Mouse (Mus musculus) adrenal gland (tissue): ENCODE data around the gene Xiap.
"Not testable (repeated sequence)": the region's sequence is repeated elsewhere in the genome, so short reads cannot be mapped to it uniquely, and the experiment has no call there.

Experiments used
- intact Hi-C: fragments of 180-260 bp; cut with DNase I; formaldehyde crosslinking; loops from one replicate; pipeline ENCODE4 v1.15.1; 2025
- long read RNA-seq, 2 experiments: library from polyadenylated mRNA; unstranded; transcript quantifications; one replicate each; pipeline ENCODE4 v2.0.0; 2020; ENCODE audit warnings: borderline replicate concordance in 1 of 2; ENCODE audit not compliant: insufficient replicate concordance in 1 of 2

Gene Xiap
- long read RNA-seq, experiment 1, partial matches to known transcripts: 0 of 5 reads
- long read RNA-seq, experiment 1, other reads (novel, unspliced or antisense): 5 of 5 reads
- long read RNA-seq, experiment 2, partial matches to known transcripts: 0 of 5 reads
- long read RNA-seq, experiment 2, other reads (novel, unspliced or antisense): 5 of 5 reads

DNA sequence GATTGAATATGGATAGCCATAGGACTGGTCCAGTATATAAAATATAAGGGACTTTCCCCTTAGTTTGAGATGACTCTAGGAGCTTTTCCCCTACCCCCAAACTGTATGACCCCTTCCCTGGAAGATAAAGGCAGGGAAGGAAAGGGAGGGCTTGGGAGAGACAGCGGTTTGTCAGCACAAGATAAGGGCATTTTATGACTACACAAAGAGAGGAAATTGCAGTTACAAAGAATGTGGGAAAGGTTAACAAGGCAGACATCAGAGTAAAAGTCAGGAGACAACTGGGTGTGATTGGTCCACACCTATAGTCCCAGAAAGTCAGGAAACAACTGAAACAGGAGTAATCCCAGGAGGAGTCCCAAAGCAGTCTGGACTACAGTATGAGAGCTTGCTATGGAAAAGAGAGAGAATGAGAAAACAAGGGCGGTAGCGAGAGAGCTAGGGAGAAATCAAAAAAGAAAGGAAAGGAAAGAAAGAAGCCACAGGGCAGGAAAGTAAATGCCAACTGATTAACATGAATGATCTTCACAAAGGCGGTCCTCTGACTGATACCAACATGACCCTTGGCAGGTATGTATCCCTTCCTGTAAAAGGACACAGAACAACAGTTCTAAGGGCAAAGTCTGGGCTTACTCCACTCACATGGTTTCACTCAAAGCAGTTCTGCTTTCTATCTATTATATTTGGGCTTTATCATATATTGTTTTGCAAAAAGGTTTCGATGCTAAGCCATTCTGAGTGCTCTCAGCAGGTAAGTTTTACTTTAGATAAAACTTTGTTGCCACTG is at the start of gene Xiap:
Gene Xiap (plus strand): TSS at position 398 of the 787 bp plus-strand sequence.
- intact Hi-C loops: no loop called here

DNA sequence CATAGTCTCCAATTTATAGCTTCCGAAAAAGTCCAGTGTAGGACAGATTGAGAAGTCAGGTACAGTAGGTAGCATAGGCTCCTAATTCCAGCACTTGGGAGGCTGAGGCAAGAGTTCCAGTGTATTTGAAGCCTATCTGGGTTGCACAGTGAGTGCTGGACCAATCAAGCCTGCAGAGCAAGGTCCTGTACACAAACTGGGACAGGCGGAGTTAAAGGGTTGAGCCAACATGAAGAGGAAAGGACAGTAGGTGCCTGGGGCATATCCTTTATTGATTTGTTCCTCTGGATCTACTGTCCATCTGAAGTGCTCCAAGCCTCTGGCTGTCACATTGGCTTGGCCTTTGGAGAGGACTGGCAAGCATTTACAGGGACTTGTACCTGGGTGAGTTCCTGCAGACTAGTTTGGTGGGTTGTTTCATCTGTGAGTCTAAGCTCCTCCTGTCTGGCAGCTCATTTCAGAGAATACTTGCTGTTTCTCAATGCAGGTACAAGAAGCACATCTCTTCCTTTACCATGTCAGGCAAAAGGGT is 46.7 kb upstream of the Xiap start:
- intact Hi-C loops: no loop called here

DNA sequence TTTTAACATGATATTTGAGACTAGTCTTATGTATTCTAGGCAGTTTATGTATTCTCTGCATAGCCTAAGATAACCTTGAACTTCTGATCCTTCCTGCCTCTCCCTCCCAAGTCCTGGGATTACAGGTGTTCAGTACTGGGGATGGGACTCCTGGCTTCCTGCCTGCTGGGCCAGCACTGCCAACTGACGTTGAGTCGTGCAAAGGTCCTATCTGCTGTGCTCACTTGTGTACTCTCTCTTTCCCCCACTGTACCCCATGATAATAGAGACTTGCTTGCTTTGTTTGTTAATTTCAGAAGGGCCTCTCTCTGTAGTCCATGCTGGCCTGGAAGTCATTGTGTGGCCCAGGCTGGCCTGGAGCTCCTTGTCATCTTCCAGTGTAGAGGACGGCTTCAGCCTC is 45.7 kb upstream of the Xiap start:
- intact Hi-C loops: no loop called here

DNA sequence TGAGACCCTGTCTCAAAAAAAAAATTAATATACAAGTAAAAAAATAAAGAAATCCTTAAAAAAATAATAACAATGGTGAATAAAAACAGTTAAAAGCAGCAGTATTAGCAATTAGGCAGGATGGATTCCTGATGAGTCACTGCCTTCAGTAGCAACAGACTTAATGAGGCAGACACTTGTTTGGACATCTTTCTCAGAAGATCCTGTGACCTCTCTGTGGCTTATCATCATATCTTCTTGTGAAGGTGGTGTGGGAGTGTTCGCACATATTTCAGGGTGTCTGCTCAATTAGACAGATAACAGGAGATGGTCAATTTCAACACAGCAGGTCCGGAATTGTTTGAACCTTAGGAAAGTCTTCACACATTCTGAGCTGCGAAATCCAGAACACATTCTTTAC is 45.0 kb upstream of the Xiap start:
- intact Hi-C loops: no loop called here

DNA sequence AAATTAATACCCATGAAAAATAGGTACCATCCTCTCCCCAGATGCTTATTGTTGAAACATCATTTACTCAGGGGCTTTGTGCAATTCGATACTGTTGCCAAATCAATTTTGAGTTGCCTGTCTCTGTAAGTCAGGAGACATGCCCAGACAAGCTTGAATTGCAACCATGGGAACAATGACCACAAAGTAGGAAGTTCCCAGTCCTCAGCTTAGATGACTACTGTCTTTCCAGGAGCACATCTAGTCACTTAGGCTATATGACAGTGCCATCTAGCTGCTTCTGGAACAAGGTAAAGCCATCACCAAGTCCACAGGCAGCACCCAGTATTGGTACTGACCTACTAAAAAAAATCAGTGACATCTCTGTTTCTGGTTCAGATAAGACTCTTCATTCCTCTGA is 41.4 kb upstream of the Xiap start:
- intact Hi-C loops: no loop called here

DNA sequence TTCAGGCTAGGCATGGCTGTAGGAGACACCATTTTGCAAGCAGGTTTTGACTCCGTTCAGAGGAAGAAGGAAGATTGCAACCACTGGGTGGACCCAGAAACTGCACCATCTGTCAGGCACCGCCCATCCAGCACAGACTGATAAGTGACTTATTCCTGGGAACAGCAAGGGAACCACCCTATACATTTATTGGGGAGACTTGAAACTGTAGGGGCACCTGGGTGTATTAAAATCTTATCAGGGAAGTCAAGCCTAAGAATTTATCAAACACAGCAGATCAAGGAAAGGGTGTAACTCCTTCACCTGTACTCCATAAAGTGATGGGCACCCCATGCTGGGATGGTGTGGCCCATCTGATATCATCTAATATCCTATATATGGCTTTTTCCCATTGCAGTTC is 40.0 kb upstream of the Xiap start:
- intact Hi-C loops: no loop called here

DNA sequence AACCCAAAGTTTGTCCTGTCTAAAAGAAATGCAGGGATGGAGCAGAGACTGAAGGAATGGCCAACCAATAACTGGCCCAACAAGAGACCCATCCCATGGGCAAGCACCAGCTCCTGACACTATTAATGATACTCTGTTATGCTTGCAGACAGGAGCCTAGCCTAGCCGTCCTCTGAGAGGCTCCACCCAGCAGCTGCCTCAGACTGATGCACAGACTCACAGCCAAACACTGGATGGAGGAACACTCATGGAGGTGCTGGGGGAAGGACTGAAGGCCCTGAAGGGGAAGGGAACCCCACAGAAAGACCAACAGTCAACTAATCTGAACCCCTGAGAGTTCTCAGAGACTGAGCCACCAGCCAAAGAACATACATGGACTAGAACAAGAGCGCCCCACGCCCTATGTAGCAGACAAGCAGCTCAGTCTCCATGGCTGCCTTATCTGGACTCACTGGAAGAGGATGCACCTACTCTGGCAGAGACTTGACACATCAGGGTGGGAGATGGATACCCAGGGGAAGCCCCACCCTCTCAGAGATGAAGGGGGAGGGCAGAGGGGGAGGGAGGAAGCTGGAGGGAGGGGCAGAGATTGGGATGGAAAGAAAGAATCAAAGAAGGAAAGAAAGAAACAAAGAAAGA is 33.6 kb upstream of the Xiap start:
- intact Hi-C loops: not testable (repeated sequence)

DNA sequence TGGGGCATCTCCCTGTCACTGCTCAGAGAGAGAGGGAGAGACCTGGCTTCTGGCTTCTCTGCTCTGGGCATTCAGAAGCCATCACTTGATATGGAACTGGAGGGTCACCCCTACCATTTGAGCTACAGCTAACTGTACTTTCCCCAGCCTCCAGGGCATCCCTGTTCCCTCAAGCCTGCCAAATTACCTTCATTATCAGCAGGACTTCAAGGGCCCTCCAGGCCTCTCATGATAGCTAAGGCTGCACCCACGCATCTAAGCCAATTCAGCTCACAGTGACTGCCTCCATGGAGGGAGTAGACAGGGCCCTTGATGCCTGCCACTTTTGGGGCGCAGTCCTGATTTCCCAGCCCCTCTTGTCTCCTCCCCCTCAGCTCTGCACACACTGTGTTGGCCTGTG is 32.5 kb upstream of the Xiap start:
- intact Hi-C loops: not testable (repeated sequence)

DNA sequence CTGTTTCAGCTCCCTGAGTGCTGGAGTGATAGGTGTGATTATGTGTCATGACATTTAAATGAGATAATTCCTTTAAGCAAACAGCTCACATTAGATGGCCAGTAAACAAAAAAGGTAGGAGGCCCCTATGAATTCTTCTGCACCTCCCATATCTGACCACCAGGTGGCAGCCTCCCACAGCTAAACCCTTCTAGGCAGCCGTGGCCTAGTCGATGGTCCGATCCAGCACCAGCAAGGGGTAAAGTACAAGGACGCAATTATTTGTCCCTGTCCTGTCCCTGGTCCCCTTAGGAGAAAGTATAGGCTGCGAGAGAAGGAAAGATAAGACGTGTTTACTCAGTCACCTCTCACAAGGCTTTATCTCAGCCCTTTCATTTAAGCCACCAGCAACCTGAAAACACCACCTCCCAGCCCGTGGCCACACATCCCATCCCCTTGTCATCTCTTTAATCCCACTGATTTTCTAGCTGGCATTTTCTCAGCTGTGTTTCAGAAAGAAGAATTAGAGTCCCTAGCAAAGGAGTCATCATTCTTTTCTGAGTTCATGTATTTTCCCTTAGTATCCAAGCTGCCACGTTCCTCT is 26.3 kb upstream of the Xiap start:
- intact Hi-C loops: loop anchor here (5.0 to 10.0 kb wide), 2 partner anchors 114 to 232 kb away; partner anchors contain the start of gene Stag2

DNA sequence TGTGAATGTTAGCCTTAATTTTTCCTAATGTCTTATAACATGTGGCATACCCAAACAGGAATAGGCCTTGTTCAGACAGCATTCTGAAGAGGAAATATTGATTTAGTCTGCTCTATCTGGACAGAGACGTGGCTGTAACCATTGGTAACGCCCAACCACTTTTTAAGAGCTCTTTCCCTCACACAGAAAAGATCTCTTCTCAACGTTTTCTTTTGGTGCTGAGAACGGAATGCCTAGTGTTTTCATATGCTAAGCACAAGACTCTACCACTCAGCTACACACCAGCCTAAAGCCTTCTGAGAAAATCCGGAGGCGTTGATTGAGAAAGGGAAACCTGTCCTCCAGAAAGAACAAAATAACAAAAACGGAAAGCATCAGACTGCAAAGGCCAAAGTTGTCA is 25.6 kb upstream of the Xiap start:
- intact Hi-C loops: loop anchor here (5.0 to 10.0 kb wide), 2 partner anchors 113 to 231 kb away; partner anchors contain the start of gene Stag2

DNA sequence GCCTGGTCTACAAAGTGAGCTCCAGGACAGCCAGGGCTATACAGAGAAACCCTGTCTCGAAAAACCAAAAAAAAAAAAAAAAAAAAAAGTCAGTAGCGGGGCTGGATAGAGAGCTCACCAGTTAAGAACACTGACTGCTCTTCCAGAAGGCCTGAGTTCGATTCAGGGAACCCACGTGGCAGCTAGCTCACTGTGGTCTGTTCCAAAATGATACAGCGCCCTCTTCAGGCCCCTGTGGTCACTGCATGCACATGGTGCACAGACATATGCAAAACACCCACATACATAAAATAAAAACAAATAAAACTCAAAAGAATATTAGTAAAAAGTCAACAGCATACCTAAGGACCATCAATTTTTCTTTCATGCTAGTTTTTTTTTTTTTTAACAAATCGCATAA is 20.0 kb upstream of the Xiap start:
- intact Hi-C loops: loop anchor here (10.0 kb wide), 1 partner anchor 225 kb away; no protein-coding TSS in a partner anchor

DNA sequence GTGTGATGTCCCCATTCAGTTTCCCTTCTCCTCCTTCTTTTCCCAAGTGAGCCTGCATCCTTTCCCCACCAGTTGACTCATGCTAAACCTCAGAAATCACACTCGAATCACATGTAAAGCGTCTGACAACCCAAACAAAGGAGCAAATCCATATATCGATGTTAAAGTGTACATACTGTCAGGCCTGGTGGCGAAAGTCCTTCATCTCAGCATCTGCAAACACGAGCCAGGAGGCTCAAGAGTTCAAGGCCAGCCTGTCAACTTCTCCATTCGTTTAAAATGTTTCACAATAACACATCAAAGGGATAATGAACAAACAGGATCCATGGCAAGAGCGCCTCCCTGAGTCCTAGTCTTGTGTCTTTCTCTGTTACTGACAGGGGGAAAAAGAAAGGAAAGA is 14.5 kb upstream of the Xiap start:
- intact Hi-C loops: no loop called here

DNA sequence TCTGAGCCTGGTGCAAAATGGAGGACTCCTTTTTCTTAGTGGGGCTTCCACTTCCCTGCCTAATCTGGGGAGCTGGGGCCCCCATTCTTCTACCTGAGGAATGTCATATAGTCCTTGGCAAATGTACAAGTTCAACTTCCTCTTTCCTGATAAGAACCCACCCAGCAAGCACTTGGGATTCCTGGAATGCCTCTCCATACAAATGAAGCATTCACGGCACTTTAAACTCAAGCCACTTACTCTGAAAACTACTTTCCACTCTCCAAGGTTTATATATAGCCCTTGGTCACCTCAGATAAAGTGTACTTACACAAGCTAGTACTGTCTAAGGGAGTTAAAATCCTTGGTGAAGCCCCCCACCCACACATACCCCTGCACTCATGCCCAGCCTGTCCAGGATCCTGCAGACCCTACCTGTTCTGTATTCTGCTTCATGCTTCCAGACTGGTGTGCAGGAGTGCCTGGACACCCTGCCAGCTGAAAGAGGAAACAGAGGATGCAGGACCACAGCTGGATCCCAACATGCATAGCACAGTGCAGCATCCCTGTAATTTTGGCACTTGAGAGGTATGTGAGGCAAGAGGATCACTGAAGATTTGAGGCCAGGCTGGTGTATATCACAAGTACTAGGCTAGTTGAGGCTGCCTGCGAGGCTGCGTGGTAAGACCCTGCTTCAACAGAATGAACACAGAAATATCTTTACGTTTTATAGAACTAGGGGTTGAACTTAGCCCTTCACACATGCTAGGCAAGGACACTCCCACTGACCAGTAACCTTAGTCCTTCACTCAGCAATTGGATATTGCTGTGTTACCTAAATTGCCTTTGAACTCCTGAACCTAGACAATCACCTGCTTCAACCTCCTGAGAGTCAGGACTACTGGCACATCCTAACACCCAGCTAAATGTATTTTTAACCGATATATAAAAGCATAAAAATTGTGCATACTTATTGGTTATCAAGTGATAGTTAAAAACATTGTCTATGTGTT is 8.5 kb upstream of the Xiap start:
- intact Hi-C loops: no loop called here

DNA sequence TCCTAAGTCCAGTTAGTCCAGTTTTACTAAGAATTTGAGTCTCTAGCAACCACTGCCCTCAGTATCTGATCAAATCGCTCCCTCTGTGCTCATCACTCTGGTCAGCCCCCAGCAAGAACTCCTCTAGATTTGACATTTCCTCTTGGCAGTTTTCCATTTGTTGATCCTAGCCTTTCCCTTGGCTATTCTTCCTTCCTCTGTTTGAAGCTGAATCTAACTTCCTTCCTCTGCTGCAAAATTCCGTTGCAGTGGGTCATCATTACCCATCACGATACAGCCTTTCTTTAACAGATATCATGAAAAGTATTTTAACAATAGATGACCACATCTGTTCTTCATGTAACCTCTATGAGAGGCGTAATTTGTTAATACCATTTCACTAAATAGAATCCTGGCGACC is 2.5 kb upstream of the Xiap start:
- intact Hi-C loops: no loop called here

DNA sequence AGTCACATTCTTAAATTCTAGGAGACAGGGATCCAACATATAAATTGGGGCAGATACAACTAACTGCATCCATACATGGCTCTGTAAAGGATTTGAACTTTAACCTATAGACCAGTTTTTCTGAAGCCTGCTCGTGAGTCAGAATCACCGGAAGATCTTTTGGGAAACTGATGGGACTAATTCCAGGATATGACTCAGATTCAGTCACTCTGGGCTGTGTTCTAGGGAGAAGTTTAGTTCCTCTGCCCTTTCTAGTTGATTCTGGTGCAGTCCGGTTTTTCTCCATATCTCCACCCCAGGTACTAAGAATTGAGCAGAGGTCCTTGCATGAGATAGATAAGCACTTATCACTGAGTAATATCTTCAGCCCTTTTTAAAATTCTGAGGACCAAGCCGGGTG is 1.6 kb upstream of the Xiap start:
- intact Hi-C loops: no loop called here

DNA sequence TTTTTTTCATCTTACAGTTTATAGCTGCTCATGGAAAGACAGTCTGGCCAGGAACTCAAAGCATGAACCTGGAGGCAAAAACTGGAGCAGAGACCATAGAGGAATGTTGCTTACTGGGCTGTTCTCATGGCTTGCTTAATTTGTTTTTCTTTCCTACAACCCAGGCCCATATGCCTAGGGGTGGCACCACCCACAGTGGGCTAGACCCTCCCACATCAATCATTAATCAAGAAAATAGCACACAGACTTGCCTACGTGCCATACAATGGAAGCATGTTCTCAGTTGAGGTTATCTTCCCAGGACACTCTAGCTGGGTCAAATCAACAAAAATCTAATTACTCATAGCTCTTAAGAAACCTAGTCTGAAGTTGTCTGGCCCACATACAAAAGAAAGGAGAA is 4.1 kb downstream of the Xiap start:
- intact Hi-C loops: no loop called here

DNA sequence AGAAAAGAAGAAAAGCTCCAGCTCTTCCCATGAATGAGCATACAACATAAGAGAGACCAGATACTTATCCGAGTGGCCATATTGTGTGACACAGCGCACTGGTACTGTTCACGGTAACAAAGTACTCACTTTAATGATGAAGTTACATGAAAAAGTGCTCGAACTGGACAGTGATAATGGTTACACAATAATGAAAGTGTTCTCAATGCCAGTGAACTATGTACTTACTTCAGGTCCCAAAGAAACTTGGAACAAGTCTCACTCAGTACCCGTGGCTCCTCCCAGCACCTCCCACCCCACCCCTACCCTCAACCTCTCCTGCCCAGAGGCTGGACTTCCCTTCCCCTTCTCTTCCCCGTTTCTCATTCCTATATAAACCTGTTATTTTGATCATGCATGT is 5.6 kb downstream of the Xiap start:
- intact Hi-C loops: no loop called here

DNA sequence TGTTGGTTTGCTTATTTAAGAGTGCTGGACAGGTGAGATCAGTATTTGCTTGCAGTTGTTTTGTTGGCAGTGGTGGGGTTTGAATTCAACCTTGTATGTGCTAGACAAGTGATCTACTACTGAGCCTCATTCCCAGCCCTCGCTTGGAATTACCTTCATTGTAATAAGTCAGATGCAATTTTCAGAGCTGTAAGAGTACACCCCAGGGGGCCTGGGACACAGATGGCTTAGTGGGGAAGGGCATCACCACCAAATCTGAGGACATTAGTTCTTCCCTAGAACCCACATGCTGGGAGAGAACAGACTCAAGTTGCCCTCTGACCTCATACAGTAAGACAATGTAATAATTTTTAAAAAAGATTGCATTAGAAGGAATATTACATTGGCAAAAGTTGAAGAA is 7.3 kb downstream of the Xiap start:
- intact Hi-C loops: no loop called here

DNA sequence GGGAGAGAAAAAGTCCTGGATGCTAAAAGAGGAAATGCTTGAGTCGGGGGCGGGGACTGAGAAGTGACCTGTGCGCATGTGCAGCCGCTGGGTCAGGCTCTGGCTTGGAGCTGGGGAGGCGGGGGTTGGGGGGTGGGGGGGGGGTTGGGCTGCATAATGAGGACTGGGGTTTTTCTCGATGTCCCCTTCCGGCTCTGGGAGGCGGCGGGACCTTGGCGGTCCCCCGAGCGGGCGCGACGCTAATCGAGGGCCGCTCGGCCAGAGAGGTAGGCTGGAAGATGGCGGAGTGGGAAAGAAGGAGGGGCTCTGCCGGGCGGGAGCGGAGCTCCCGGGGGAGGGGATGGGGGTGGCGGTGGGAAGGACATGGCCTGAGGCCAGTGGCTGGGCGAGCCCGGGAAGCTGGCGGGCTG is 8.3 kb downstream of the Xiap start:
- intact Hi-C loops: no loop called here

DNA sequence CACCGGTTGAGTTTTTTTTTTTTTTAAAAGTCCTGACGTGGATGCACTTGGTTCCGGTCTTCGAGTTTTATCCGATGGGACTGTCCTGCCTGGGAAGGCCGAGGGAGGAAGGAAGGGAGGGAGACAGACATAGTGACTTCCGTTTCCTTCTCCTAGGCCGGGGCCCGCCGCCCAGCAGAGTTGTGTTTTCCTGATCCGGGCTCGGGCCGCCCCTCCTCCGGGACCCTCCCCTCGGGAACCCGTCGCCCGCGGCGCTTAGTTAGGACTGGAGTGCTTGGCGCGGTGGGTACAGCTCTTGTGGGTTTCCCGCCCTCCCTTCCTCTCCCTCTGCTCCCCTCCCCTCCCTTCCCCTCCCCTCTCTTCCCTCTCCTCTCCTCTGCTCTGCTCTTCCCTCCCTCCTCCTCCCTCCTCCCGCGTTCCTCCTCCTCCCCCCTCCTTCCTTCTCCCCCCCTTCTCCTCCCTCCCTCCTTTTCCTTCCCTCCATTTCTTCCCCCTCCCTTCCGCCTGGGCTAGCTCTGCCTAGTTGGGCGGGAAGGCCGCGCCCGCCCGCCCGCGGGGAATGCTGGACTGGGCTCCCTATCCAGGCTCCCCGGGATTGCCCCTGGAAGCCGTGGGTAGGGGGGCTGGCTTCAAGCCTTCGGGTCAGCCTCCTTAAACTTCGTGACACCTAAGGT is 8.9 kb downstream of the Xiap start:
- intact Hi-C loops: no loop called here
